Mouse (Mus musculus) ES-Bruce4 (cell line): ENCODE measurements around the gene Zc3hav1l.

Source experiments
- CTCF ChIP-seq: IDR thresholded peaks from one replicate; pipeline ENCODE4 v1.8.1; 2011; ENCODE audit warnings: low read depth, low read length
- EP300 ChIP-seq: IDR thresholded peaks from 2 replicates; pipeline ENCODE4 v1.6.1; 2011; ENCODE audit warnings: low read depth, low read length; ENCODE audit not compliant: insufficient read depth
- POLR2A ChIP-seq: IDR thresholded peaks from one replicate; pipeline ENCODE4 v1.8.1; 2011; ENCODE audit warnings: low read length; ENCODE audit not compliant: insufficient read depth

- TF ChIP-seq CTCF (no peak), POLR2A (no peak), EP300 (no peak)
These were observed 36.2 kb upstream of the Zc3hav1l start for GRCm38 (mm10) chr6:38335264-38335663.
